Mouse (Mus musculus) bone marrow macrophage, adult 2 months (primary cell): ENCODE measurements at regions not wholly inside any gene's neighbourhood (a gene's known extent, or its start where the extent isn't known, plus 50 kb on each side); places are given as distances from the start of the nearest gene placed in this dataset.
A peak's percentile ranks its signal among the peaks of the same experiment; 100 is the strongest.

Experiments used
- H3K27ac ChIP-seq: 2 replicates; pipeline ENCODE4 v1.5.1; 2012; ENCODE audit warnings: low read depth, low read length; ENCODE audit not compliant: insufficient read depth
- H3K4me1 ChIP-seq: 2 replicates; pipeline ENCODE4 v1.6.1; 2012; ENCODE audit warnings: low read length; ENCODE audit not compliant: control insufficient read depth, insufficient read depth
- H3K4me3 ChIP-seq: 2 replicates; pipeline ENCODE4 v1.5.1; 2012; ENCODE audit warnings: mild to moderate bottlenecking, low read length, moderate library complexity; ENCODE audit not compliant: insufficient read depth
- CTCF ChIP-seq: IDR thresholded peaks from 2 replicates; pipeline ENCODE4 v1.5.1; 2012; ENCODE audit warnings: low read depth, mild to moderate bottlenecking, low read length, moderate library complexity
- POLR2A ChIP-seq: IDR thresholded peaks from 2 replicates; pipeline ENCODE4 v1.6.1; 2012; ENCODE audit warnings: mild to moderate bottlenecking, low read depth, low read length, borderline replicate concordance

DNA sequence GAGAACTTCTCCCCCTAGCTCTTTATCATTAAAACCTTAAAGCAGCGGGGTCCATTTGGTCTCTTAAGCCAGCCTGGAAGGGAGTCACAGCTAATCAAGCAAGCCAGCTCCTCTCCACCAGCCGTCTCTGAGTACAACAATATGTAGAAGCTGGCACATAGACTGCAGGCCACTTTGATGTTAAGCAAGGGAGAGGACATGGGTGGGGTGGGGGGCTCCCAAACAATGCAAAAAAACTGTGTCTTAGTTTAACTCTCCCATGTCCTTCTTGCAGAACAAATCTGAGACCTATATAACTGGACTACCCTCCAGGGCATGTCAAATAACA, 93.3 kb upstream of the Jarid2 start:
- Histone ChIP-seq H3K4me3 (no peak overlapping the region), H3K27ac (no peak overlapping the region), H3K4me1 (peaks cover 8% of the 10 kb centered on the region)
- no peak for TF ChIP-seq POLR2A
- no peak for TF ChIP-seq CTCF

DNA sequence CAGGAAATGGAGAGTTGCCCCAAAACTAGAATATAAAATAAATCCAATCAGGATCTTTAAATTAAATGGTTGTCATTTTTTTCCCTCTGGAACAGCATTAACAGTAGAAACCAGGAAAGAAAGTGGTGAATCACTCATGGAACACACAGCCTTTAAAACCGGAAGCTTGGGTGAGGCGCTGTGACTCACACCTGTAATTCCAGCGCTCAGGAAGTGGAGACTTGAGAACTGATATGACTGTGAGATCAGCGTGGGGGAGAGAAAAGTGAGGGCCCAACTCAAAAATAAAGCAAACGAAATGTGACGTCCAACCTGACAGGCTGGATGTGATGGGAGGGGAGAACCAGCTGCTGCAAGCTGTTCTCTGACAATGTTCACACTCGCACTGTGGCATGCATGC, 86.9 kb upstream of the Jarid2 start:
- Histone ChIP-seq H3K4me3 (no peak overlapping the region), H3K4me1 (peaks cover 16% of the 10 kb centered on the region)
- TF ChIP-seq CTCF (no peak), POLR2A (no peak)

DNA sequence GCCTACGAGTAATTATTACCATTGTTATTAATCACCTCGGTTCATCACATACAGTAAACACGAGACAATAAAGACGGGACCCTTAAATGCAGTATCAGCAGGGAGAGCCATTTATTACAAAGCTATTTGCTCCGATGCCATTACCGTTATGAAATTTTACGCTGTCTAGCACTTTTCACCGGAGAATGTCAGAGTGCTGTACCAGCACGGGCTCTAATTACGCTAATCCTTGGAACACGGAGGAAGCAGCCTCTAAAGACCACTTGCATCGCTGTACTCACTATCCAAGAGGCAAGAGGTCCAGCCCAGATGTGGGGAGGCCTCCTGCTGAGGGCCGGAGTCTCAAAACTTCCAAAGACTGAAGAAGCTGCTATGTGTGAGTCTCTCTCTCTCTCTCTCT, 79.2 kb upstream of the Jarid2 start:
- TF ChIP-seq POLR2A (no peak), CTCF (no peak)
- H3K27ac ChIP-seq = no peak overlapping the region
- H3K4me3 ChIP-seq = no peak overlapping the region
- H3K4me1 ChIP-seq = peaks cover 7% of the 10 kb centered on the region

More for the DNA sequence above, 86.9 kb upstream of the Jarid2 start:
- H3K27ac ChIP-seq = no peak overlapping the region

DNA sequence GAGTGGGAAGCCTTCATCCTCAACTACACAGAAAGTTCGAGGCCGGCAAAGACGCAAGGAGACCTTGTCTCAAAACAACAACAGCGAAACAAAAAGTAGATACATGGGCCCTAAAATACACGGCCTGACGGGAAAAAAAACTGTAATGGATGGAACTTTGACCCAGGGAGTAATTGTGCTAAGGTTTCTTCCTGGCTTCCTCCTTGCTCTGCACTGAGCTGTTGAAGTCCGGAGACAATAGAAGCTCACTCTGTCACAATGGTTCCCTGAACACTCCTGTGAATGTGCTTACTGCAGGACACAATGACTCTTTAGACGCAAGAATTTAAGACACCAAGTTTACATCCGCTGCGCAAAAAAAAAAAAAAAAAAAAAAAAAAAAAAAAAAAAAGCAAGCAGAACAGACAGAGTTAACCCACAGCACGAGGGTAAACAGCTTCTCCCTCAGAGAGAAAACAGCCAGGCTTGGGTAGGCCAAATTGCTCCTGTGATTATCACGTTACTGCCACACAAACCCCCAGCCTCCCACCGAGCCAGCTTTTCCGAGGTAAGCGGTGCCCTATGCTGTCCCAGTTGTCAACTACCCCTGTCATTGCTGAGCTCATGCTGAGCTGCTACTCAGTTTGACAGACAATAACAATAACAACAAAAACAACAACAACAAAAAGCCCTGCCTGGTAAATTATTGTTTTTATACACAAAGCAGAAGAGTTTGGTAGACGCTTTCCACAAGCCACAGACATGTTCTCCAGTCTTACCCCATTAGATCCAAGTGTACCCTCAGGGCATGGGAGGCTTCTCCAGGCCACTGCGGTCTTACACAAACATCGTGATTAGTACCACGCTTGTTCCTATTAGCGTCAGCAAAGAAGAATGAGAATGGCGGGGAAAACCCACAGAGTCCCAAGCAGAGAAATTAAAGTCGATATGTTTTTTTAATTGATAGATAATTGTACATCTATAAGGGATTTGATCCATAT, 77.7 kb upstream of the Jarid2 start:
- Histone ChIP-seq H3K27ac (no peak overlapping the region), H3K4me3 (no peak overlapping the region)

DNA sequence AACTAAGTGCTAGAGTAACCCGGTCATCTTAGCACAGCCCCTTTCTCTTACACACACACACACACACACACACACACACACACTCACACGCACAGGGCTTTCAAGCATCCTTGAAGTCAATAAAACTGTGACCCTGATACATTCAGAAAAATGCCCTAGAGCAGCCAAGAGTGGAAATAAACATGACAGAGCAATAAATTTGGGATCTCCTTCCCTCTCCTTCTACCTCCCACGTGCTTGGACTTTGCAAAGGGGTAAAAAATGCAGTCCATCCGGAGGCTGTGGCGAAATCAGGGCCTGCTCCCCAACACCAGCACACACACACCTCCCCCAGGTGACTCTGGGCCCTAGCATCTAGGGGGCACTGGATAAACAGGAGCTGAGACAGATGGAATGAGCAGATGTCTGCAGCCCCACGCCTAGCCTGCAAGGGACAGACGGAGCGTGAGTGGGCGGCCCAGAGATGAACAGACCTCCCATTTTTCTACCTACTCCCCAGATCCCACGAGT, 71.3 kb upstream of the Jarid2 start:
- Histone ChIP-seq H3K4me1 (peaks cover 9% of the 10 kb centered on the region), H3K27ac (no peak overlapping the region), H3K4me3 (no peak overlapping the region)
- no peak for TF ChIP-seq POLR2A
- no peak for TF ChIP-seq CTCF

More for the DNA sequence above, 77.7 kb upstream of the Jarid2 start:
- TF ChIP-seq POLR2A = no peak
- TF ChIP-seq CTCF = no peak
- no peaks in the 10 kb centered on the region for H3K4me1 ChIP-seq

DNA sequence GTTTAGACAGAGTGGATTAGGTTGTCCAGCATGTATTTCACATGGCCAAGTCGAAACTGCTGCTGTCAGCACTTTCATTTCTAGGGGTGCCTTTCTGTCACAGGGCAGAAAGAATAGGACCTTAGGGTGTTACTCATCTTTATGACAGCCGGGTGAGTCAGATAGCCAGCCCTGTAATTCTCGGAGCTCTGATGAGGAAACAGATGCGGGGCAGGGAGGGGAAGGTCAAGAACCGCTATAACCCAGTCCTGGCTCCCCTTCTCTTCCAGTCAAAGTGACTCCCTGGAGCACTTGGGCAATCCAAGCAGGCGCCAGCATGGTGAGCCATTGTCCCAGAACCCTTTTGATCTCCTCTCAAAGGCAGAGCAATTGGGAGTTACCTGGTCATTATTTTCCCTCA, 69.4 kb upstream of the Jarid2 start:
- Histone ChIP-seq H3K4me1 (peaks cover 9% of the 10 kb centered on the region), H3K4me3 (no peak overlapping the region), H3K27ac (no peak overlapping the region)
- no peak for TF ChIP-seq CTCF
- TF ChIP-seq POLR2A = no peak

DNA sequence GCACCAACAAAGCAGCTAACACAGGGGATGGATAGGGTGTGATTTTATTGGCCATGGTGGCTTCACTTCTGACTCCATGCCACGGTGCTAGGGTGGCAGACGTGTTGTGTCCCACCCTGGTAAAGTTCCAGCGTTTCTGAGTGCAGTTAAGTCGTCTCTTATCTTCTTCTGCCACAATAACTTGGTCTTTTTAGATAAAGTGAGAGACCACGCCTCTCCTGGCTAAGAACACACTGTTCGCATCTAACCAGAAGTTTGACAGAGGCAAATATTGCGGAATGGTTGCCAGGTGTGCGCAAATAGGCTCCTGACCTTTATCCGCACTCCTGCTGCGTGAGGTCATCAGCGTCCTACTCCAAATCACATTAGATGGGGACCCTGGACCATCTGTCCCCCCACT, 66.2 kb upstream of the Jarid2 start:
- Histone ChIP-seq H3K4me1 (peaks cover 9% of the 10 kb centered on the region), H3K27ac (no peak overlapping the region), H3K4me3 (no peak overlapping the region)
- TF ChIP-seq POLR2A = no peak

DNA sequence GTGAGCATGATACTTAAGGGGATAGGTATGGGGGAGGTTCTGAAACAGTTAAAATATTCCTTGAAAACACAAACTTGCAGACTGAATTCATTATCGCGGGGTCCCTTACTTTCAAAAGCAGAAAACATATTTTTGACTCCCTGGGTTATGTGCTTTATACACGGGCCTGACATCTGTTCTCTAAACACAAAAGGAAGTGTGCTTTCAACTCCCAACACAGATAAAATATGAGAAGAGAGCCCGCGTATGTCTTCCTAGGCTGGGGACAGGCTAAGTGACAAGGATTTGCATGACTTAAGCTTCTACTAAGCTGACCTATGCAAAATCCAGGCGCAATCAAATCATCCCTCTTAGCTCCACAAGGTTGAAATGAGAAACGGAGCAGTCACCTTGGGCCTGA, 65.5 kb upstream of the Jarid2 start:
- Histone ChIP-seq H3K4me3 (no peak overlapping the region), H3K4me1 (peaks cover 9% of the 10 kb centered on the region), H3K27ac (no peak overlapping the region)
- TF ChIP-seq CTCF (no peak), POLR2A (no peak)

DNA sequence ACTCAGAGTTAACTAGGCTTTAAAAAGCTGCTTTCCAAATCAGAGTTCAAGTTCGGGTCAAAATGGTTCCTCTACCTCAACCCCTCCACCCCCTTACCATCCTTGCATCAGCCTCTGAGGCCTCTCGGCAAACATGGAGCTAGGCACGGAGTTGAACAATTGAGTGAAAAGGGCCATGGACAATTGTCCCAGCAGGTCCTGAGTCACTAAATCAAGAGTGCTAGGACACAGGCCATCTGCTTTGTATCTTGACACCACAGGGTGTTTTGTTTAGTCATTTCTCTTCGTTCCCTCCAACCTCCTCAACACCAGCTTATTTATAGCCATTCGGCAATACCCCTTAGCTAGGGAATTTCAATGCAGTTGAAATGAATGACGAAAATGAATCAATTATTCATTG, 59.5 kb upstream of the Jarid2 start:
- H3K4me3 ChIP-seq = no peak overlapping the region
- no peak for TF ChIP-seq CTCF
- TF ChIP-seq POLR2A = no peak
- H3K4me1 ChIP-seq = peaks cover 5% of the 10 kb centered on the region; the same call in 1 of the 2 replicates
- no peak overlapping the region for H3K27ac ChIP-seq

DNA sequence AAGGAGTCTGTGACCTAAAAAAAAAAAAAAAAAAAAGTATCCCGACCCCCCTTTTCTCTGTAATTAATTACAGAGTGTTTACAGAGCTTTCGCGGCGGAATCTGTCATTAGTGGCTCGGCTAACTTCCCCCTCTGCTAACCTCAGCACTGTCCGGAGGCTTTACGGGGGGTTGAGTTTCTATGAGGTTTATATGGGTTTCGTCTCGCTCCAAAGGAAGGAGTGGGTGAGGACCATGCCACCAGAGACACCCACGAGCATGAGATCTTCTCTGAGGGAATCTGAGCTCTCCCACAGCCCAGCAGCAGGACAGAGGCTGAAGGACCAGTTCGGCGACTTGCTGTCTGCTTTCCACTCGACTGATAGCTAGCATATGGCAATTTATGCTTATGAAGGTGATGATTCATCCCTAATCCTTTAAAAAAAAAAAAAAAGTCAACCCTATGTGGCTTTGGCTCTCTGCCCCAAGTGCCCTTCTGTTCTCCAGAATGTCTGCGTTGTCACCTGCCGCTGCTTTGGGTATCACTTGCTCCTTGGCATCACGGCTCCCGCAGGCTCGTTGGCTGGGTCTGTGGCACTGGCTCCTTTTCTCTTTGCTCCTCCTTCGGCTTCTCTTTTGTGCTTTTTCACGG, 55.8 kb upstream of the Jarid2 start:
- TF ChIP-seq CTCF (no peak), POLR2A (no peak)
- Histone ChIP-seq H3K4me3 (peak overlapping the region; percentile 60), H3K27ac (no peak overlapping the region), H3K4me1 (peaks cover 8% of the 10 kb centered on the region; the same call in 1 of the 2 replicates)
